Mouse (Mus musculus): ENCODE measurements at regions not wholly inside any gene's neighbourhood (a gene's known extent, or its start where the extent isn't known, plus 50 kb on each side); places are given as distances from the start of the nearest gene placed in this dataset.

GRCm38 (mm10) chr12:92317609-92318008, 468.7 kb upstream of the Sel1l start:
- Histone ChIP-seq H3K4me3 (ENCODE audit: control insufficient read depth in 1 of 2, insufficient read depth in 1 of 2, low read depth in 1 of 2, low read length in 2 of 2) (no peak overlapping the region), H3K36me3 (ENCODE audit: control insufficient read depth, insufficient read depth, low read length) (no peaks in the 10 kb centered on the region), H3K9ac (ENCODE audit: low read length) (no peak overlapping the region), H3K4me1 (ENCODE audit: control insufficient read depth in 2 of 2, insufficient read depth in 2 of 2, low read length in 2 of 2) (no peaks in the 10 kb centered on the region), H3K4me2 (ENCODE audit: low read length) (no peak overlapping the region), H3K9me3 (ENCODE audit: control insufficient read depth, low read length) (no peaks in the 10 kb centered on the region), H3K27ac (replicated peaks in 1 of 2; ENCODE audit: control insufficient read depth in 1 of 2, insufficient read depth in 1 of 2, low read depth in 2 of 2, low read length in 2 of 2) (no peak overlapping the region), H3K27me3 (ENCODE audit: control insufficient read depth, insufficient read depth, low read length) (no peaks in the 10 kb centered on the region)
- 82% methylated on average over 3 of the region's 3 CpGs for WGBS
- ATAC-seq (ENCODE audit: insufficient number of reproducible peaks, insufficient read depth, low FRiP score, low read depth): no peak

- no peak overlapping the region for H3K4me3 ChIP-seq (ENCODE audit: control insufficient read depth in 1 of 2, insufficient read depth in 1 of 2, low read depth in 1 of 2, low read length in 2 of 2)
- no peak overlapping the region for H3K4me2 ChIP-seq (ENCODE audit: low read length)
- H3K27ac ChIP-seq (replicated peaks in 1 of 2; ENCODE audit: control insufficient read depth in 1 of 2, insufficient read depth in 1 of 2, low read depth in 2 of 2, low read length in 2 of 2): no peak overlapping the region
- no peaks in the 10 kb centered on the region for H3K4me1 ChIP-seq (ENCODE audit: control insufficient read depth in 2 of 2, insufficient read depth in 2 of 2, low read length in 2 of 2)
- no peak for ATAC-seq (ENCODE audit: insufficient number of reproducible peaks, insufficient read depth, low FRiP score, low read depth)
- no peaks in the 10 kb centered on the region for H3K27me3 ChIP-seq (ENCODE audit: control insufficient read depth, insufficient read depth, low read length)
- H3K9me3 ChIP-seq (ENCODE audit: control insufficient read depth, low read length): no peaks in the 10 kb centered on the region
- H3K9ac ChIP-seq (ENCODE audit: low read length): no peak overlapping the region
- H3K36me3 ChIP-seq (ENCODE audit: control insufficient read depth, insufficient read depth, low read length): no peaks in the 10 kb centered on the region
These were observed 467.3 kb upstream of the Sel1l start for GRCm38 (mm10) chr12:92316285-92316684.

- no peaks in the 10 kb centered on the region for H3K4me1 ChIP-seq (ENCODE audit: control insufficient read depth in 2 of 2, insufficient read depth in 2 of 2, low read length in 2 of 2)
- no peak overlapping the region for H3K4me2 ChIP-seq (ENCODE audit: low read length)
- no peak overlapping the region for H3K9ac ChIP-seq (ENCODE audit: low read length)
- H3K27me3 ChIP-seq (ENCODE audit: control insufficient read depth, insufficient read depth, low read length): no peaks in the 10 kb centered on the region
- ATAC-seq (ENCODE audit: insufficient number of reproducible peaks, insufficient read depth, low FRiP score, low read depth): no peak
- 61% methylated on average over 2 of the region's 2 CpGs for WGBS
- H3K4me3 ChIP-seq (ENCODE audit: control insufficient read depth in 1 of 2, insufficient read depth in 1 of 2, low read depth in 1 of 2, low read length in 2 of 2): no peak overlapping the region
- no peaks in the 10 kb centered on the region for H3K36me3 ChIP-seq (ENCODE audit: control insufficient read depth, insufficient read depth, low read length)
- H3K27ac ChIP-seq (replicated peaks in 1 of 2; ENCODE audit: control insufficient read depth in 1 of 2, insufficient read depth in 1 of 2, low read depth in 2 of 2, low read length in 2 of 2): no peak overlapping the region
- no peaks in the 10 kb centered on the region for H3K9me3 ChIP-seq (ENCODE audit: control insufficient read depth, low read length)
These were observed 466.9 kb upstream of the Sel1l start for GRCm38 (mm10) chr12:92315820-92316219.

GRCm38 (mm10) chr12:92302951-92303591, 454.1 kb upstream of the Sel1l start:
- no peak overlapping the region for H3K4me3 ChIP-seq (ENCODE audit: control insufficient read depth in 1 of 2, insufficient read depth in 1 of 2, low read depth in 1 of 2, low read length in 2 of 2)
- H3K4me1 ChIP-seq (ENCODE audit: control insufficient read depth in 2 of 2, insufficient read depth in 2 of 2, low read length in 2 of 2): no peaks in the 10 kb centered on the region
- H3K36me3 ChIP-seq (ENCODE audit: control insufficient read depth, insufficient read depth, low read length): no peaks in the 10 kb centered on the region
- no peak overlapping the region for H3K27ac ChIP-seq (replicated peaks in 1 of 2; ENCODE audit: control insufficient read depth in 1 of 2, insufficient read depth in 1 of 2, low read depth in 2 of 2, low read length in 2 of 2)
- H3K4me2 ChIP-seq (ENCODE audit: low read length): no peak overlapping the region
- 27% methylated on average over 14 of the region's 14 CpGs for WGBS
- H3K9ac ChIP-seq (ENCODE audit: low read length): no peak overlapping the region
- H3K9me3 ChIP-seq (ENCODE audit: control insufficient read depth, low read length): no peaks in the 10 kb centered on the region
- H3K27me3 ChIP-seq (ENCODE audit: control insufficient read depth, insufficient read depth, low read length): no peaks in the 10 kb centered on the region
- ATAC-seq (ENCODE audit: insufficient number of reproducible peaks, insufficient read depth, low FRiP score, low read depth): no peak

GRCm38 (mm10) chr12:92294887-92295286, 445.9 kb upstream of the Sel1l start:
- H3K4me3 ChIP-seq (ENCODE audit: control insufficient read depth in 1 of 2, insufficient read depth in 1 of 2, low read depth in 1 of 2, low read length in 2 of 2): no peak overlapping the region
- H3K4me2 ChIP-seq (ENCODE audit: low read length): no peak overlapping the region
- H3K9me3 ChIP-seq (ENCODE audit: control insufficient read depth, low read length): no peaks in the 10 kb centered on the region
- H3K9ac ChIP-seq (ENCODE audit: low read length): no peak overlapping the region
- H3K4me1 ChIP-seq (ENCODE audit: control insufficient read depth in 2 of 2, insufficient read depth in 2 of 2, low read length in 2 of 2): no peaks in the 10 kb centered on the region
- no peaks in the 10 kb centered on the region for H3K27me3 ChIP-seq (ENCODE audit: control insufficient read depth, insufficient read depth, low read length)
- no peak overlapping the region for H3K27ac ChIP-seq (replicated peaks in 1 of 2; ENCODE audit: control insufficient read depth in 1 of 2, insufficient read depth in 1 of 2, low read depth in 2 of 2, low read length in 2 of 2)
- no peak for ATAC-seq (ENCODE audit: insufficient number of reproducible peaks, insufficient read depth, low FRiP score, low read depth)
- H3K36me3 ChIP-seq (ENCODE audit: control insufficient read depth, insufficient read depth, low read length): no peaks in the 10 kb centered on the region
- WGBS: 64% methylated on average over 4 of the region's 4 CpGs

- Histone ChIP-seq H3K4me3 (ENCODE audit: control insufficient read depth in 1 of 2, insufficient read depth in 1 of 2, low read depth in 1 of 2, low read length in 2 of 2) (no peak overlapping the region), H3K9ac (ENCODE audit: low read length) (no peak overlapping the region), H3K27me3 (ENCODE audit: control insufficient read depth, insufficient read depth, low read length) (no peaks in the 10 kb centered on the region), H3K36me3 (ENCODE audit: control insufficient read depth, insufficient read depth, low read length) (no peaks in the 10 kb centered on the region), H3K4me1 (ENCODE audit: control insufficient read depth in 2 of 2, insufficient read depth in 2 of 2, low read length in 2 of 2) (no peaks in the 10 kb centered on the region), H3K4me2 (ENCODE audit: low read length) (no peak overlapping the region), H3K9me3 (ENCODE audit: control insufficient read depth, low read length) (no peaks in the 10 kb centered on the region), H3K27ac (replicated peaks in 1 of 2; ENCODE audit: control insufficient read depth in 1 of 2, insufficient read depth in 1 of 2, low read depth in 2 of 2, low read length in 2 of 2) (no peak overlapping the region)
- no peak for ATAC-seq (ENCODE audit: insufficient number of reproducible peaks, insufficient read depth, low FRiP score, low read depth)
These were observed 444.4 kb upstream of the Sel1l start for GRCm38 (mm10) chr12:92293341-92293720.

GRCm38 (mm10) chr12:92292460-92293340, 443.7 kb upstream of the Sel1l start:
- no peaks in the 10 kb centered on the region for H3K9me3 ChIP-seq (ENCODE audit: control insufficient read depth, low read length)
- no peaks in the 10 kb centered on the region for H3K27me3 ChIP-seq (ENCODE audit: control insufficient read depth, insufficient read depth, low read length)
- H3K4me2 ChIP-seq (ENCODE audit: low read length): no peak overlapping the region
- H3K4me1 ChIP-seq (ENCODE audit: control insufficient read depth in 2 of 2, insufficient read depth in 2 of 2, low read length in 2 of 2): no peaks in the 10 kb centered on the region
- no peak overlapping the region for H3K4me3 ChIP-seq (ENCODE audit: control insufficient read depth in 1 of 2, insufficient read depth in 1 of 2, low read depth in 1 of 2, low read length in 2 of 2)
- ATAC-seq (ENCODE audit: insufficient number of reproducible peaks, insufficient read depth, low FRiP score, low read depth): no peak
- no peak overlapping the region for H3K27ac ChIP-seq (replicated peaks in 1 of 2; ENCODE audit: control insufficient read depth in 1 of 2, insufficient read depth in 1 of 2, low read depth in 2 of 2, low read length in 2 of 2)
- no peaks in the 10 kb centered on the region for H3K36me3 ChIP-seq (ENCODE audit: control insufficient read depth, insufficient read depth, low read length)
- H3K9ac ChIP-seq (ENCODE audit: low read length): no peak overlapping the region
- 50% methylated on average over 11 of the region's 11 CpGs for WGBS
